Mouse (Mus musculus): ENCODE data around the gene Dap.

The Dap gene

DNA sequence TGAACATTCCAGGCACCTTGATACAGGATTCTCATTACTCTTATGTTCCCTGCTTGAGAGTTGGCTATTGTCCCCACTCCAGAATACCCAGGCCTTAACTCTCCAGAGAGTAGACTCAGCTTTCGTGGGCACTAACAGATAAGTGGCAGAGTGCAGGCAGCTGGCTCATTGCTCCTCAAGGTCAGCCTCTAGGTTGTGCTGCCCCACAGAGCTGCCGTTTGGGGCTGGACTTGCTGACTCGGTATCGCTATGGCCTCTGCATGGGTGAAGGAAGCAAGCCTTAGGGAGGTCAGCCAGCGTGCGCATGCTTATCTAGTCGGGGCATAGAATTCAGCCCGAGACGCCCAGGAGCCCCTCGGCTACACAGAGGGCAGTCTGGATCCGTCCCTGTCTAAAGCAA lies 13.3 kb downstream of the Dap start:
- CTCF ChIA-PET: no interaction called here

DNA sequence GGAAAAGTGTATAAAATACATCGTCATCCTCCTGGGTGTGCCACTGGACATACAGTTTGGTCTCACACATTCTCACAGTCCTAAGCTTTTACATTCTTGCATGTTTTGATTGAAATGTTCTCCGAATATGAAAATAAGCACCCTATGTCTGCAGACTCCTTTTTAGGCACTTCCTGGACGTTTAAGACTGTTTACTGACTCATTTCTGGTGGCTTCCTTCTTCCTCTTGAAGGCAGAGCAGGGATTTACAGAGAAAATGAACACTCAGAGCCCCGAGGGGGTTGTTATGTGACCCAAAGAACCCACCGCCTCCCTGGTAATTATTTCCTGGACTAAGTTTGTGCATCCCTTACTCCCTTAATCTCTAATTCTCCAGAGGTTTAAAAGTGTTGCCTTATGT lies 13.8 kb downstream of the Dap start:
- CTCF ChIA-PET: no interaction called here

DNA sequence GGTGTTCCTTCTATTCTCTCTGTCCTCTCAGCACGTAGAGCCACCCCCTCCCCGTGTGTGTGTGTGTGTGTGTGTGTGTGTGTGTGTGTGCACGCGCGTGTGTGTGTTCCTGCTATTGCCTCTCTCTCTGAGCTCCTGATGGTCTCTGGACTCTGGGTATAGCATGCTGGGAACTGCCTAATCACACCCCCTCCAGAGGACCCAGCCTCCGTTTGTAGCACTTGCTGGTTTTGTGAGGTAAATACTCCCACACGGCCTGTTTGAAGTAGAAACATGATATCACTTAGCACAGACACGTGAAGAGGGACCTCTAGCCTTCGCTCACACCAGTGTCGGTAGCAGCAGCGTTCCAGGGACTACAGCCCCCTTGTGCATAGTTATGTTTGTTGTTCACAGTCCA lies 14.5 kb downstream of the Dap start:
- CTCF ChIA-PET: no interaction called here

DNA sequence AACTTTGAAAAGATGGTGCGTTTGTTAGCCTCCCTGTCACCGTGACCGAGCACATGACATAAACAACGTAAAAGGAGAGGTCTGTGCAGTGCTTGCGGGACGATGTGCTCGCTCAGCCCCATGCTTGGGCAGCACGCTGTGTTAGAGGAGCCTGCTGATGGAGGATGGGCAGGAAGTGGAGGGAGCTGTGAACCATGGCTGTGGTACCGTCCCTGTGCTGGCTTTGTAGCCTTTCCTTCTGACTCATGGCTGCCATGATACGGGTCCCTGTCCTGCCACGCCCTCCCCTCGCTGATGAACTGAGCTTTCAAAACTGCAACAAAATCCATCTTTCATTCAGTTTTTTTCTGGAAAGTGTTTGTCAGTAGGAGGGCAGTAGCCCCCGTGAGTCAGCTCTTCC lies 15.6 kb downstream of the Dap start:
- CTCF ChIA-PET: interaction anchor here (0.6 kb wide), 1 partner anchor 55 kb away, joined by 3 read pairs; no protein-coding TSS in a partner anchor

DNA sequence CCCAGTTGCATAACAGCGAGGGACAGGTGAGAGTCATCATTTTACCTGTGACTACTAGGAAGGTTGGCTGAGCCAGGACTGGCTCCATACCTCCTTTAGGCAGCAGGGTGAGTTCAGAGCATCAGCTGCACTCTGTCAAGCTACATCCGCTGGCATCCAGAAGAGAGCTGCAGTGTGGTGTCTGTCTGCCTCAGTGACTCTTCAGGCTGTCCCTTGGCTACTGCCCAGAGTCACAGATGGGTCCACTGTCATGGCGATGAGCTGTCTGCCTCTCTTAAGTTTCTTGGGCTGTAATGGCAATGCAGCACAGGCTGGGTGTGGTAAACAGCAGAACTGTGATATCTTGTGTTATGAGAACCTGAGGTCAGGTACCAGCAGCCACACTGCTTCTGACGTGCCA lies 16.1 kb downstream of the Dap start:
- CTCF ChIA-PET: interaction anchor here (0.6 kb wide), 1 partner anchor 56 kb away, joined by 3 read pairs; no protein-coding TSS in a partner anchor

DNA sequence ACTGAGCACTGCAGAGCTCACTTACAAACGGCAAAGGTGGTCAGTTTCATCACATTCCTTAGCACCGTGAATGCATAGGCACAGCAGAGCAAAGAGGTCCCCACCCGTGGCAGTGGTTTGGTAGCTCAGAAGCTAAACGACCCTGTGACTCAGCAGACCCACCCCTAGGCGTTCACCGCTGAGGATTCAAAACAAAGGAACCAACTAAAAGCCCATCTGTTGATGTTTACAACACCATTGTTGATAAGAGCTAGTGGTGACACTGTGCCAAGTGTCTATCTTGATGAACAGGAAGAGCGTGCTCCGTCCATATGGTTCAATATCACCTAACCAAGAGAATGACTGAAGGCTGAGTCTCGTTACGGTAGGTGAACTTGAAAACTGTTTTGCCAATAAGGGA lies 19.1 kb downstream of the Dap start:
- CTCF ChIA-PET: no interaction called here

DNA sequence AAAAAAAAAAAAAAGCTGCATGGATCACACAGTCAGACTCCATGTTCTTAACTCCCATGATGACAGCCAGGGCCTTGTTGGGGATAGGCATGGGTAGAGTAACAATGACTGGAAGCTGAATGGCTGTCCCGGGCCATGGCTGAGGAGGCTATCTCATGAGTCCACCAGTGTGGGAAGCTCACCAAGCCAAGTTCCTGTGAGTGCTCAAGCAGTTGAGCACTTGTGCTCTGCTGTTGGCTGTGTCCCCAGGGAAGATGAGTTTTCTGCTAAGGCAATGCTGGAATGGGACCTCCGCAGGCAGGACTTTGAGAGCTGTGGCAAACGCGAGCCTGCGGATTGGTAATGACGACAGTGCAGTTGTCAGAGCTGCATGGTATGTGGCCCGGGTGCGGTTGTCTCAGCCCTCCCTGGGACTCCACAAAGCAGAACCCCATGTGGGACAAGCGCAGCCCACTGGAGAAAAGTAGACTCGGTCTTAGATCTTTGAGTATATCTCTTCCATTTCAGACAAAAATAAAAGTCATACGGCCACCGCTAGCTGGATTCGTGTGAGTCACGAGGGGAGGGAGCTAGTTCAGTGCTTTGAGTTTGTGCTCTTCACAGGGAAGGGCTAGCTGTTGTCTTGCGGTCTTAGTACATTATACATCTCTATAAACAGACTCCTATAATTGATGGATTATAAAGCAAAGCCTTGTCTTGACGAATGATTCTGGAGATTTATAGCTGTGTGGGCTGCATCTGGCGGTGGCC lies 20.8 kb downstream of the Dap start:
- CTCF ChIA-PET: no interaction called here

DNA sequence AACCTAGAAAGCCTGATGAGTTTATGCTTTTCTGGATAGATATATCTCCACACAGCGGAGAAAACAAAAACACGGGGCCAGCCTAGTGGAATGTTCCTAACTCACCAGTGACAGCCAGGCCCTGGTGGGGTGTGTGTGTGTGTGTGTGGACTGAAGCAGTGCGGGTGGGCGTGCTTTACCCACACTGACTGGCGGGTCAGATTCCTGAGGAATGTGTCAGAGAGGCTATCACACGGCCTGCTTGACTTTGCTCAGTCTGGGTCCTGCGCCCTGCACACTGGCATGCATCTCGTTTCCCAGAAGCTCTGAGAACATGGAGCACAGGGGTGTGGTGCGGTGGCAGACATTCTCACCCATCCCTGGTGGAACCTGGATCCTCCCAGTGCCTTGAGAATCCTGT lies 21.8 kb downstream of the Dap start:
- CTCF ChIA-PET: no interaction called here

DNA sequence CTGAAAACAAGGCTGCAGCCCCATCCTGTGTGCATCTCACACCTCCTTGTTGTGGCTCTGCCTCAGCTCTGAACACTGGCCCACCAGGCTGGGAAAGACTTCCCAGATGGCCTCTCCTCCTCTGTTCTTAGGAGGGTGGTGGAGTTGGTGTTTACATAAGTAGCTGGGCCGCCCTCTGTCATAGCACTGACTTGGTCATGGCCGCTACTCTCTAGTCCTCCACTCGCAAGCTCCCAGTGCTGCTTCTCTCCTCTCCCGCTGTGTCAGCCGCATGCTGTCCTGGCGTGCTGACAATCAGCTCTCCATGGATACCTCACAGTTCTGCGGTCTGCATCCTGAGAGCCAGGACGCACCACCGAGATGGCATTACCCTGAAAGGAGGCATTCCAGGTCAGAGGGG lies 22.9 kb downstream of the Dap start:
- CTCF ChIA-PET: no interaction called here

DNA sequence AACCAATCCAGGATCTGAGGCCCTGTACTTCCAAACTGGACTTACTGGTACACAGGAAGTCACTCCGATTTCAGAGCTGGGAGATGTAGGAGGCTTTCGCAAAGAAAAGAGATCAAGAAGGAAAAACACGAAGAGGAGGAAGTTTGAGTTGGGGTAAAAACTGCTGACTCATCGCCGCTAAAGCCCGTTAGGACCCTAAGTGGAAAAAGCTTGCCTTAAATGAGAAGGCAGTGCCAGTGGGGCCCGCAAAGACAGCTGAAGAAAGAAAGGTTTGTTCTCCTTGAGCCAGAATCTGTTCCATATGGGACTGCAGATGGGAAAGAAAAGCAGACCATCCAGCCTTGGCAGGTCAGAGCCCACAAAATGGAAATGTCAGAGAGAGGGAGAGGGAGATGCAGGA lies 24.8 kb downstream of the Dap start:
- CTCF ChIA-PET: no interaction called here

DNA sequence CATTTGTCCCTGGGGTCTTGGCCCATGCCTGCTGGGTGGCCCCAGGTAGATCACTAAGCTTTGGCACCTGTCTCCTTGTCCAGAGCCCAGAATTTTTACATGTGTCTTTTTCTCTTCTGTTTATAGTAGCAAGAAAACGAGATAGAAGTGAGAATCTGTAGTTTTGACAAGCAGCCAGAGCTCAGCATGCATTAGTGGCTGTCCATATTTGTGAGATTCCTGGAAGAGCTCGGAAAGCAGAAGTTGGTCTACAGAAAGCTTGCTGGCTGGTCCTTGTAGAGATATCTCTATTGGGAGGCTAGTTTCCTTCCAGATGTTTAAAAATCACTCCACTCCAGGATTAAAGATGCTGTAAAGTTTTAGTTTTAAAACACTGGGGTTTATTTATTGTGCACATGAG lies 25.9 kb downstream of the Dap start:
- CTCF ChIA-PET: no interaction called here

DNA sequence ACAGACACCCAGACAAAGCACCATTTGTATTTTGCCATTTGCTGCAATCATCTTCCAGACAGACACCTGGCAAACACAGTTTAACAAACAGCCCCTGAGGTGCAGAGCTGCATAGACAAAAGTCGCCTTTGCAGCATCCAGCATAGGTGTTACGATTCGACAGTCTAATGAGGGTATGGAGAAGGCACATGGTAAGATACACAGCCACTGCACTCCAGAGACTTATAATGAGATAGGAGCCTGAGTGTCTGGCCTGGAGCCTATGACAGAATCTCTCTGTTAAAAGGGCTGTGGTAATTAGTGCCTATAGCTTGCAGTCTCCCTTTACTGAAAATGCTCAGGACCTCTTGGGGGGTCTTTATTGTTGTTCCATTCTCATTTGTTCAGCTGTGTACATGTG lies 26.6 kb downstream of the Dap start:
- CTCF ChIA-PET: no interaction called here

DNA sequence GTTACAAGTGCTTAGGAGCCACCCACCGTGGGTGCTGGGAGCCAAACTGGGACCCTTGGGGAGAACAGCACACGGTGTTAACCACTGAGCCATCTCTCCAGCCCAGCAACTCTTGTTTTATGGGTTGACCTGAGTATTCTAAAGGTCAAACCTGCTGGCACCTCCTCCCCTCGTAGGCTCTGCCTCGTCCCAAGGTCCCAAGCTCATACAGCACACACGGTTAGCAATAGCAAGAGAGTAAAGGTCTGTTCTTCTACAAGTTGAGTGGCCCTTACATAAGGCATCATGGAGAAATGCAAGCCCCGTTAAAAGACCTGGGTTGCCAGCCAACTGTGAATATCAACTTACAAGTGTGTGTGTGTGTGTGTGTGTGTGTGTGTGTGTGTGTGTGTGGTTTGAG lies 27.1 kb downstream of the Dap start:
- CTCF ChIA-PET: no interaction called here

DNA sequence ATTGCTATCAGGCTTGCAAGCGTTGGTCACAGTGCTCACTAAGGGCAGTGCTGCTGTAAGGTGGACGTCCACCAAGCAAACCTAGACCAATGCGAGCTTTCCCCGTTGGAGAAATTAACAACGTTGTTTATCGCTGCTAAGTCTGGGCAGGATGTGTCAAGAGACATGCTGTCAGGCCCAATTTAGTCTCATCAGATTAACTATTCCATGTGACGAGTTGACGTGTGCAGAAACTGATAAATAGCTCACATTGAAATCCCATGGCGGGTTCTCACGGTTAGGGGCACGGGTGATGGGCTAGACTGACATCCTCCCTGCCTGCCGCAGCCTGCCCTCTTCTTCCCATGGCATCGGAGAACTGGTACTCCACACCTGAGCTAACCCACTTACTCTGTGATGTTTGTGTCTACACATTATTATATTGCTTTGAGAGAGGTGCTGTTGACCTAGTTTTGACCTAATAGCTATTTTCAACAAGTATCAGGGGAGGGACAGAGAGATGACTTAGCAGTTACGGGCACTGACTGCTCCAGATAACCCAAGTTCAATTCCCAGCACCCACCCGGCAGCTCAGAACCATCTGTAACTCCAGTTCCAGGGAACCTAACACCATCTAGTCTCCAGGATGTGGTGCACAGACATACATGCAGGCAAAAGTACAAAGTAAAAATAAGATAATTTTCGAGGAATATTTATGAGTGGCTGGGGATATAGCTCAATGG lies 28.6 kb downstream of the Dap start:
- CTCF ChIA-PET: no interaction called here

DNA sequence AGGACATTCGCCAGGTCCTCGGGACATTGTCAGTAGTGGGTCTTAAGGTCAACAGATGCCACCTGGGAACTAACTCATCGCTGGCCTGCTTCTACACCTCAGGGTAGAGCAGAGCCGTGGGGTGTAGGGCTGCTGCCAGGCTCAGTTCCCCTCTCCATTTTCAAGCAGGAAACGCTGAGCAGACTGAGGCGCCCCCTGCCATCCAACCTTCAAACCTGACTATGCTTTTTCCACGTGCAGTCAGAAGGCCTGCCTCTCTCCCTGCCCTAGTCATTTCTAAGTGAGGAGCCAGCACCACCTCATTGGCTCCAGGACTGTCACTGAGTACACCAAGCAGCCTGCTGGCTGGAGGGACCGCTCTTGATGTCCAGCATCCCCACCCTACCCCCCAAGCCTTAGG lies 29.3 kb downstream of the Dap start:
- CTCF ChIA-PET: no interaction called here

DNA sequence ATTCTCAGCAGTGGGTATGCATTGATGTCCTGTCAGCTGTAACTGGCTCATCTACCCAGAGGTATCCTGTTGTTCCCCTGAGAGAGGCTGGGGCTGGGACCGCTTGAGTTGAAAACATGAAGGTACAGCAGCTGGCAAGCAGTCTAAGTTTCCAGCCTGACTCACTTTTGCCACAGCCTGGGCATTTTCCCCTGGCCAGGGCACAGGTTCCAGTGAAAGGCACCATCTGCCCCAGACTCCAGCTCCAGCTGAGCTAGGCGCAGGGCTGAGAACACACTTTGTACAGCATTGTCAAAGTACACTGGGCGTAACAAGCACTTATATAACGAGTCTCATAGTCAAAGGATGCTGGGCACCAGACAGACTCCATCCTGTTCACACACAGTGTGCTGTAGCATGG lies 29.8 kb downstream of the Dap start:
- CTCF ChIA-PET: no interaction called here

DNA sequence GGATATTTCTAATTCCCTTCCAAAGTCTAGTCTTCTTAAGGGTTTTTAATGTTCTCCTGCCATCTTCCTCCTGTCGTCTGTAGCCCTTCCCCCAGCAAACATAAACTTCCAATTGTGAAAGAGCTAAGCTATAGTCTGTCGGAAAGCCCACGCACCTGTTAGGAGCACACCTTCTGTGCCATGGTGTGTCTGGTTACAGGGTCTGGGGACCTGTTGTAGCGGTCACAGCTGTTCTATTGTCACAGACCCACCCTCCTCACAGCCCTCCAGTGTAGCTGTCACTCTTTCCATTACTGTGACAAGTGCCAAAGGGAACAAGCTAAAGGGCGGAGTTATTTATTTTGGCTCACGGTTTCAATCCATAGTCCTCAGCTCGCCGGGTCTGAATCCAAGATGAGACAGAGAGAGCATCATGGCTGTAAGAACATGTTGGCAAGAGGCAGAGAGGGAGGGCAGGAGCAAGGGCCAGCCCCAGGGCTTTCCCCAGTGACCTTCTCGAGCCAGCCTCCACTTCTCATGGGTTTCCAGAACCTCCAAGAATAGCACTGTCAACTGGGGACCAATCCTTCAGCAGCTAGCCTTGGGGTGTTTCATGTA lies 30.9 kb downstream of the Dap start:
- CTCF ChIA-PET: no interaction called here

DNA sequence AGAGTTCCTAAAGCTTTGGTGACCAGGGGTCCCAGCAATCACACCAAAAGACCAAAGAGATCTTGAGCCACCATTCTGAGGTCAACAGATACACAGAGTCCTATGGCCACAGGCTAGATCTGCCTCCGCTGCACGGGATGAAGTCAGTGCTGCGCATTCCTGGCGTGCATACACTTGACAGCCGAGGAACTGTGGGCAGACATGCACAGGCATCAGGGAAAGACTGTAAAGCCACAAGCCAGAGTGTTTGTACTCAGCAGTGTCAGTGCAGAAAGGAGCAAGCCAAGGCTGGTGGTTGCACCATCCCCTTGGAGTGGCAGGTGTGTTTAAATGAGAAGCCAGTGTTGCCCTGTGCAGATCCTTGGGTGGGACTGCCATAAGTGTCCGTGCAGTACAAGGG lies 31.6 kb downstream of the Dap start:
- CTCF ChIA-PET: no interaction called here

DNA sequence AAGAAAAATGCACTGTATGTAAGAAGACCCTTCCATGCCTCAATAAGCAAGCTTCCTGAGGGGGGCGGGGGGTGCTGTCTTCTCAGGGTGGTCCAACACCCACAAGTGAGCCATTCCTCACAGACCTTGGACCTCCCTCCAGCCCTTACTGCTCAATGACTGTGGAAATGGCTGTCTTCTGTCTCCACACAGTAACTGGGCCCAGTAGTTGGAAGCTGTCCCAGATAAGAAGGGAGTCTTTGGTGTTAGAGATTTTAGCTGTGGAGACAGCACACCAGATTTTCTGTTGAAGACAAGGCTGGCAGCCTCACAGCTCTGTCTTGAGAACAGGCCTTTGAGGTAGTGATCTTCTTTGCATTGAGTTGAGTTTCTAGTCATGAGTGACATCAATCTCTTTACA lies 33.2 kb downstream of the Dap start:
- CTCF ChIA-PET: interaction anchor here (0.6 kb wide), 1 partner anchor 98 kb away, joined by 4 read pairs; no protein-coding TSS in a partner anchor

DNA sequence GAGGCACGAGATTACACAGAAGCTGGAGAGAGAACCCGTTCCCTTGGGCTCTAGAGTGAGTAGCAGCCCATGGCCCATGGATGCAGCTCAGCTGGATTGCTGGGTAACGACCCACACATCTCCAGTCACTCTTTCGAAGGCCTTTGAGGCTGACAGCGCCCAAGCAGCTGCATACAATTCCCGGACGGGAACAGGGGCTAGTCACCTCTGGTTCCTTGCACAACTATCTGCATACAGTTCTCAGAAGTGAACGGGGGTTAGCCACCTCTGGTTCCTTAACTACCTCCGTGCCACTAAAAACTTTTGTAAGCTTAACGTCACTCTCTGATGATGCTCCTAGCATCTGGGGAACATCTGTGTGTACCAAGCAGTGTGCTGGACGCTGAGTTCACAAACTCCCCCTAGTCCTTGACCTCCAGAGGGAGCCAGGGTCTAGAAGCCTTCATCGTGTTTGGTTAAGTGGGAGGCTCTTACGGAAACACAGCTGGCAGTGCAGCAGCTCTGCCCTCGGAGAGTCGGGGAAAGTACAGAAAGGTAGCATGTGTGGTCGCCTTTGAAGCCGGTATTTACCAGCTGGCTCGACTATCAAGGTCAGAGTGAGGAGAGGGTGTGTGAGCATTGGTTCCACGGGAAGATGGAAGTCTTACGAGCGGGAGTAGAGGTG lies 34.0 kb downstream of the Dap start:
- CTCF ChIA-PET: no interaction called here

DNA sequence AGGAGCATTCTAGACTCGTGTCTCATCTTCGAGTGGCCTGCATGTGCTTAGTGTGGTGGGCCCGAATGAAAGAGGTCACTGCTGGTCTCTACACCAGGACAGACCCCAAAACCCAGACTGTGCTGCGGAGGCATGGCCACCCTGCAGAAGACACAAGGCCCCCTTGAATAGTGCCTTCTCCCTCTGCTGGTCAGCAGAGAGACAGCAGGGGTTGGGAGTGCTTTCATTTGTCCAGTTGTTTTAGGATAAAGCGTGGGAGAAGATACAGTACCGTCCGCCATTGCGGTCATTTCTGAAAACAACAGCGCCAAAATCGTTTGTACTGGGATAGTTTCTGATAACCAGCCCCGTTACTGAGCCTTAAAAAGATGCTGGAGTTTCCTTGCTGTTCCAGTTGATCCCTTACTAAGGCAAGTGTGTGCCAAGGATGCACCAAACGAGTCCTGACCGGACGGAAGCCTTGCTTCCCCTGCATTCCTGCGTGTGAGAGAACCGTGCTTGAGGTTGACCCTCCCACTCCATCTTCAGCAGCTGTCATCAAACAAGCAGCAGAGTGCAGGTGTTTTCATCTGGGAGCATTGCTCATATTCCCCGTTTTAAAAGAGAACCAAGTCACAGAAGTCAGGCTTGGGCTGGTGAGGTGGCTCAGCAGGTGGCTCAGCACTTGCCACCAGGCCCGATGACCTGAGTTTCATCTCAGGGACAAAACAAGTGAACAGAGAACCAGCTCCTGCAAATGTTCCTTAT lies 34.8 kb downstream of the Dap start:
- CTCF ChIA-PET: no interaction called here

DNA sequence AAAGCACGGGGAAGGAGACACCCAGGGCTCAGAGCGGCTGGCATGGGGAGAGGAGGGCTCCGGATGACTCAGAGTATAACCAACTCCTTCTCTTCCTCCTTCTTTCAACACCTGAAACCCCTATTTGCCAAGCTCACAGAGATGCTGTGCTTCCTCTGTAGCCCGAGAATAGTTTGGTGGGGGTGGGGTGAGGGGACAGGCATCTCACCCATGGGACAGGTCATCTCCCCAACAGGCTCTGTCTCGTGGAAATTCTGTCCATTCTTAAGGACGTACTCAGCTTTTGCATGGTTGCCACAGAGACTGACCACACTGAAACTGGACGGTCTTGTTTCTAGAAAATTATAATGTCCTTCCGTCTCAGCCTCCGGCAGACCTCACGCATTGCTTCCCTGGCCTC lies 37.0 kb downstream of the Dap start:
- CTCF ChIA-PET: no interaction called here

Measured in spleen, embryonic (tissue).